Mouse (Mus musculus): ENCODE measurements around the gene Tmco1.

Tmco1 gene

GRCm38 (mm10) chr1:167283441-167284257, 24.5 kb upstream of the Tmco1 start:
- in situ Hi-C loops (cut with MboI; ENCODE audit: low sequenced_read_pairs) = no loop called here

GRCm38 (mm10) chr1:167284258-167284836, 23.8 kb upstream of the Tmco1 start:
- in situ Hi-C loops (cut with MboI; ENCODE audit: low sequenced_read_pairs) = no loop called here

DNA sequence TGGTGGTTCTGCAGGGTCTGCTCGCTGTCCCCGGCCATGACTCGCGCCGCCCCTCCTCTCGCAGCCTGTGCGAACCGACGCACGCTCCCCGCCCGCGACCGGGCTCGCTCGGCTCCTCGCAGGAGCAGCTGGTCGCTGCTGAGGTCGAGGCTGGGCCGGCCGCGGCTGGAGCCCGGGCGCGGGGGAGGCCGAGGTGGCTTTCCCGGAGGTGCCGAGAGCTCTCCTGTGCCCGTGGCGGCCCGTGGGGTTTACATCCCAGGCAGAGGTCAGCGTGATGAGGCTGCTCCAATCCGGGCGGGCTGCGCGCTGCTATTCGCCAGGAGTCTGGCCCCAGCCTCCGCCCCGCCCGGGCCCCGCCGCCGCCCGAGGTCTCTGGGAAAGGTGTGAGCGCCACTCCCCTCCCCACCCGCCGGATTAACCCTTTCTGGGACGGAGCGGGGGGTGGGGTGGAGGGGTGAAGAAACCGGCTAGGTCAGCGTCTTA, 23.3 kb upstream of the Tmco1 start:
- in situ Hi-C loops (cut with MboI; ENCODE audit: low sequenced_read_pairs) = no loop called here

DNA sequence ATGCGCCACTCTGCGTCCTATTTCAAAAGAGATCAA, 23.0 kb upstream of the Tmco1 start, which contains the start of gene Uck2:
Gene Uck2, minus strand, starts transcription at position 1 of the 36 bp plus-strand sequence.
- in situ Hi-C loops (cut with MboI; ENCODE audit: low sequenced_read_pairs) = no loop called here

GRCm38 (mm10) chr1:167285356-167285755, 22.8 kb upstream of the Tmco1 start:
- in situ Hi-C loops (cut with MboI; ENCODE audit: low sequenced_read_pairs) = no loop called here

DNA sequence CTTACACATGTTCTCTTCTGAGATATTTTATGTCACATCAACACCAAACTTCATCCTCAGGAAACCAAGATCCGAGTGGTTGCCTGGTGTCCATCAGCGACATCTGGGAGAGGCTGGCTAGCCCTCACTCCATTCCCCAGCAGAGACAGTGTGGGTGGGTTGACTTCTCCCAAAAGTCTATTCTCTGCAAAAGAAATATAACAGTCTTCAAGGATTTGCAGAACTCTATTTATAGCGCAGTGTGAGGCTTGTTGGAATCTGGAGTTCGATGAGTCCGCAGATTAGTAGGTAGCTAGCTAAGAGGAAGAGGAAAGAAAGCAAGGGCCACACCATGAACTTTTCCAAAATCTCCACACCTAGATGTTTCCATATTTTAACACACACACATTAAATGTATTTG, 21.0 kb upstream of the Tmco1 start:
- in situ Hi-C loops (cut with MboI; ENCODE audit: low sequenced_read_pairs) = no loop called here

- in situ Hi-C loops (cut with MboI; ENCODE audit: low sequenced_read_pairs) = no loop called here
Measured at GRCm38 (mm10) chr1:167288665-167289538, 19.3 kb upstream of the Tmco1 start.

- in situ Hi-C loops (cut with MboI; ENCODE audit: low sequenced_read_pairs) = no loop called here
Measured at GRCm38 (mm10) chr1:167289567-167290262, 18.5 kb upstream of the Tmco1 start.

DNA sequence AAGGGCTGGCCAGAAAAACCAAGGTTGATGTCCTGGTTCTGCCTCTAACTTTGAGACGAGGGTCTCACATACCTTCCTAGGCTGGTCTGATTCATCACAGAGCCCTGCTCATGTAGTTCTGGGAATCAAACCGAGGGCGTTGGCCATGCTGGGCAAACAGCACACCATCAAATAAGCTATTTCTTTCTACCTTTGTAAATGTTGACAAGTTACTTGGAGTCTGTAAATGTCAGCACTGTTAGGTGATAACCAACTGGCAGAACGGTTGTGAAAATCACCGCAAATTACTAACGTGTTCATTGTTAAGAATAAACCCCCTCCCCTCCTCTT, 17.9 kb upstream of the Tmco1 start:
- in situ Hi-C loops (cut with MboI; ENCODE audit: low sequenced_read_pairs) = no loop called here

DNA sequence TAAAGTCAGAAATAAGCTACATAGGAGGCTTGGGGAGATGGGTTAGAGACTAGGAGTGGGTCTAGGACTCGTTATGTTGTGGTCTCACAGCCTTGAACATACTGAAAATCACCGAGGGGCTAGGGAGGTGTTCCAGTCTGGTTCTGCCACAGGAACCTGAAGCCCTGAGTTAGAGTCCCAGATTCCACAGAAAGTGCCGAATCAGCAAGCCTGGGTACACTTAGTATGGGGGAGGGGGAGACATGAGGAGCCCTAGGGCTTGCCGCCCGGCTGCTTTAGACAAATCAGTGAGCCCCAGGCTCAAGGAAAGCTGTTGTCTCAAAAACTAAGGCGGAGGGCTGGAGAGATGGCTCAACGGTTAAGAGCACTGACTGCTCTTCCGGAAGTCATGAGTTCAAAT, 16.6 kb upstream of the Tmco1 start:
- in situ Hi-C loops (cut with MboI; ENCODE audit: low sequenced_read_pairs) = no loop called here

- in situ Hi-C loops (cut with MboI; ENCODE audit: low sequenced_read_pairs) = no loop called here
Measured at GRCm38 (mm10) chr1:167292447-167292846, 15.7 kb upstream of the Tmco1 start.

DNA sequence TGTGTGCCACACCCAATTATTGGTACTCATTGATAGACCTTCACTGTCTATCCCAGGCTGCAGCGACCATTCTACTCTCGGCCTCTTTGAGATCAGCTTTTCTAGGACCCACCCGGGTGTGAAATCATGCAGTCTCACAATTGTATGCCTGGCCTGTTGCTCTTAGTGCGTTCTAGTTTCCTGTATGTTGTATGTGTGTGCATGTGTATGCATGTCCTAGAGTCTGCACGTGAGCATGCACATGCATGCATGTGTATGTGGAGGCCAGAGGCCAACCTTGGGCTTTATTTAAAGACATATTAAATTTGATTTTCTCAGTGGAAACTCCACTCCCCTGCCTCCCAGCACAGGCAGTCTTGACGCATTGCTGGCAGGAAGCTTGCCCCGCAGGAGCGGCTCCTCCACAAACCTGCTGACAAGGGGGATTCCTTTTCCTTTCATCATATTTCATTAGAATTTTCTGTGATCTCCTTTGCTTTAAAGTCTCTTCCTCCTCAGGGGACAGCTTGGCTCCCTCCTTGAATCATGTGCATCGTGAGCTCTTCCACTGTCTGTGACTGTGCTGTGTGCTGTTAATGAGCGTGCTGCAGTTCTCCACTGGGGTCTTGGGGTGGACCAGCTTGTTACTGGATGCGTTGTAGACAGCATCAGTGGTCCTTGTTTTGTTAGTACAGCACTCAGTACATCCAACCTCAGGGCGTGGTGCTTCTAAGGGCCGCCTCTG, 12.3 kb upstream of the Tmco1 start:
- in situ Hi-C loops (cut with MboI; ENCODE audit: low sequenced_read_pairs) = no loop called here

DNA sequence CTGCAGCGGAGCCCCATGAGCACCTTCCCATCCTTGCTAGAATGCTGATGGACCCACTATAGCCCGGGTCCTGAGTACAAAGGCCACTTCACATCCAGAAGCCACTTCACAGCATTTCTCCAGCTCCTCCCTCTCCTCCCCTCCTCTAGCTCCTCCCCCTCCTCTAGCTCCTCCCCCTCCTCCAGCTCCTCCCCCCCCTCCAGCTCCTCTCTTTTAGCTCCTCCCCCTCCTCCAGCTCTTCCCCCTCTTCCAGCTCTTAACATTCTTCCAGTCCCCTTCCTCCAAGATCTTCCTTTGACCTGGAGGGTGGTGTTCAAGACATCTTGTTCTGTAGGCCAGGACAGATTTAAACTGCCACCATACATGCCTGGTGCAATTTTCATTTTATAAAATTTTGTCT, 8.1 kb upstream of the Tmco1 start:
- in situ Hi-C loops (cut with MboI; ENCODE audit: low sequenced_read_pairs) = no loop called here

GRCm38 (mm10) chr1:167305501-167306137, 2.6 kb upstream of the Tmco1 start:
- in situ Hi-C loops (cut with MboI; ENCODE audit: low sequenced_read_pairs) = no loop called here

- in situ Hi-C loops (cut with MboI; ENCODE audit: low sequenced_read_pairs) = no loop called here
Measured at GRCm38 (mm10) chr1:167306451-167307240, 1.5 kb upstream of the Tmco1 start.

- in situ Hi-C loops (cut with MboI; ENCODE audit: low sequenced_read_pairs) = no loop called here
Measured at GRCm38 (mm10) chr1:167307674-167308073, 504 bp upstream of the Tmco1 start.

DNA sequence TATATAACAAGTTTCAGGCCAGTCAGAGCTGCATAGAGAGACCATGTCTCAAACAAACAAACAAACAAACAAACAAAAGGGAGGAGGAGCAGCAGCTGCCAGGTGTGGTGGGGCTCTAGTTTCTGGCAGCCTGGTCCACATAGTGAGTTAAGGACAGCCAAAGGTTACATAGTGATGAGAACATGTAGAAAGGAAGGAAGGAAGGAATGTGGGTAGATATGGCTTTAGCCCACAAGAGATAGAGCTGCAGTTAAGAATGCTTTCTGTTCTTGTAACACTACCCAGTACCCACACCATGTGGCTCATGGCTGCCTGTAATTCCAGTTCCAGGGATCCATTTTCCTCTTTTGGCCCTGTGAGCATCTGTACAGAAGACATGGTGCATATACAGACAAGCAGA, 4.2 kb downstream of the Tmco1 start:
- in situ Hi-C loops (cut with MboI; ENCODE audit: low sequenced_read_pairs) = no loop called here

- in situ Hi-C loops (cut with MboI; ENCODE audit: low sequenced_read_pairs) = no loop called here
Measured at GRCm38 (mm10) chr1:167313220-167313619, 5.0 kb downstream of the Tmco1 start.

- in situ Hi-C loops (cut with MboI; ENCODE audit: low sequenced_read_pairs) = no loop called here
Measured at GRCm38 (mm10) chr1:167321691-167322090, 13.5 kb downstream of the Tmco1 start.

- in situ Hi-C loops (cut with MboI; ENCODE audit: low sequenced_read_pairs) = no loop called here
Measured at GRCm38 (mm10) chr1:167328776-167329175, 20.6 kb downstream of the Tmco1 start.
